Mouse (Mus musculus) neural tube, embryonic 11.5 days (tissue): Measurements from ENCODE around the gene F2. TPM values are rescaled to one million over a fixed set of nuclear protein-coding genes. Genes with fewer than 3 reads are reported as not detected.

Source experiments
- ATAC-seq: fragments of 200-750 bp; cut with Nextera tagmentation; 2 replicates; pipeline ENCODE4 v1.8.0; 2017; ENCODE audit warnings: moderate number of reproducible peaks, mild to moderate bottlenecking, moderate TSS enrichment, moderate library complexity; ENCODE audit not compliant: insufficient read depth, low FRiP score, low TSS enrichment
- DNase-seq: peaks from one replicate; pipeline ENCODE4 v3.0.0-alpha.2; 2015; ENCODE audit warnings: low spot score
- H3K27ac ChIP-seq: fragments of 300-500 bp; sonication (generic); 2 replicates; pipeline ENCODE4 v1.5.1; 2014; ENCODE audit warnings: low read depth, mild to moderate bottlenecking, low read length
- H3K27me3 ChIP-seq: fragments of 300-500 bp; sonication (generic); 2 replicates; pipeline ENCODE4 v1.6.1; 2014; ENCODE audit warnings: mild to moderate bottlenecking, low read length, mixed read lengths; ENCODE audit not compliant: control insufficient read depth, insufficient read depth
- H3K36me3 ChIP-seq: fragments of 300-500 bp; sonication (generic); 2 replicates; pipeline ENCODE4 v1.6.1; 2014; ENCODE audit warnings: mild to moderate bottlenecking, low read length, moderate library complexity, mixed read lengths; ENCODE audit not compliant: control insufficient read depth, insufficient read depth
- H3K4me1 ChIP-seq: fragments of 300-500 bp; sonication (generic); 2 replicates; pipeline ENCODE4 v1.6.1; 2014; ENCODE audit warnings: low read length, mixed read lengths; ENCODE audit not compliant: control insufficient read depth, insufficient read depth
- H3K4me2 ChIP-seq: fragments of 300-500 bp; sonication (generic); 2 replicates; pipeline ENCODE4 v1.6.1; 2014; ENCODE audit warnings: low read depth, mild to moderate bottlenecking, moderate library complexity
- H3K4me3 ChIP-seq: fragments of 300-500 bp; sonication (generic); 2 replicates; pipeline ENCODE4 v1.5.1; 2014; ENCODE audit warnings: low read depth, low read length
- H3K9ac ChIP-seq: fragments of 300-500 bp; sonication (generic); 2 replicates; pipeline ENCODE4 v1.6.1; 2014; ENCODE audit warnings: mild to moderate bottlenecking, low read length
- H3K9me3 ChIP-seq: fragments of 300-500 bp; sonication (generic); 2 replicates; pipeline ENCODE4 v1.6.1; 2016; ENCODE audit warnings: low read length; ENCODE audit not compliant: control insufficient read depth
- WGBS: fragments of 180-500 bp; shearing (Covaris S2); extraction: QIAGEN DNeasy Blood & Tissue Kit; methylation state at CpG from one replicate; pipeline ENCODE4 v1.1.7; 2014; 5-methylcytosine and 5-hydroxymethylcytosine counted together
- polyA plus RNA-seq: library from polyadenylated mRNA; unstranded; fragments of >200 nt; fragmentation: Nextera tagmentation; extraction: Ambion mirVana; gene quantifications from 2 replicates; pipeline ENCODE4 v1.2.1, GENCODE M21; 2014

Gene F2
- polyA plus RNA-seq, 1 experiment from 2014 or later, result 0.15 TPM

- DNase-seq (no peak), ATAC-seq (no peak)
- Histone ChIP-seq H3K9me3 (no peaks in the 10 kb centered on the region), H3K36me3 (peaks cover 29% of the 10 kb centered on the region), H3K4me2 (no peak overlapping the region), H3K9ac (no peak overlapping the region), H3K27me3 (no peaks in the 10 kb centered on the region), H3K4me1 (no peaks in the 10 kb centered on the region), H3K4me3 (no peak overlapping the region), H3K27ac (no peak overlapping the region)
- WGBS, result 93% methylated on average over 2 of the region's 2 CpGs
Measured at GRCm38 (mm10) chr2:91642825-91643415, 6.7 kb upstream of the F2 start.

- Histone ChIP-seq H3K27ac (no peak overlapping the region), H3K36me3 (peaks cover 2% of the 10 kb centered on the region; the same call in 1 of the 2 replicates), H3K4me3 (no peak overlapping the region), H3K9me3 (no peaks in the 10 kb centered on the region), H3K4me2 (no peak overlapping the region), H3K27me3 (no peaks in the 10 kb centered on the region), H3K9ac (no peak overlapping the region), H3K4me1 (no peaks in the 10 kb centered on the region)
- DNase-seq (no peak), ATAC-seq (no peak)
- 85% methylated on average over 6 of the region's 6 CpGs for WGBS
Measured at GRCm38 (mm10) chr2:91638931-91639330, 2.7 kb upstream of the F2 start.

- WGBS, result 82% methylated on average over 5 of the region's 5 CpGs
- no peak for DNase-seq
Measured at GRCm38 (mm10) chr2:91636727-91637338, 619 bp upstream of the F2 start.

GRCm38 (mm10) chr2:91635486-91635885, 728 bp downstream of the F2 start:
- Histone ChIP-seq H3K36me3 (no peaks in the 10 kb centered on the region), H3K27me3 (no peaks in the 10 kb centered on the region), H3K27ac (no peak overlapping the region), H3K4me2 (no peak overlapping the region), H3K4me1 (no peaks in the 10 kb centered on the region), H3K4me3 (no peak overlapping the region), H3K9me3 (no peaks in the 10 kb centered on the region), H3K9ac (no peak overlapping the region)
- no peak for DNase-seq
- no peak for ATAC-seq
- WGBS, result 87% methylated on average over 11 of the region's 11 CpGs

More at GRCm38 (mm10) chr2:91636727-91637338, 619 bp upstream of the F2 start:
- Histone ChIP-seq H3K9me3 (no peaks in the 10 kb centered on the region), H3K27me3 (no peaks in the 10 kb centered on the region), H3K4me3 (no peak overlapping the region), H3K9ac (no peak overlapping the region), H3K27ac (no peak overlapping the region), H3K4me1 (no peaks in the 10 kb centered on the region), H3K4me2 (no peak overlapping the region), H3K36me3 (no peaks in the 10 kb centered on the region)
- ATAC-seq, result no peak

- no peak overlapping the region for H3K9ac ChIP-seq
- no peaks in the 10 kb centered on the region for H3K9me3 ChIP-seq
- H3K4me2 ChIP-seq, result no peak overlapping the region
- no peaks in the 10 kb centered on the region for H3K36me3 ChIP-seq
- no peaks in the 10 kb centered on the region for H3K27me3 ChIP-seq
- DNase-seq (no peak), ATAC-seq (no peak)
- 87% methylated on average over 9 of the region's 9 CpGs for WGBS
- H3K4me3 ChIP-seq, result no peak overlapping the region
- H3K4me1 ChIP-seq, result no peaks in the 10 kb centered on the region
- H3K27ac ChIP-seq, result no peak overlapping the region
Measured at GRCm38 (mm10) chr2:91634841-91635240, 1.4 kb downstream of the F2 start.

- H3K27ac ChIP-seq, result no peak overlapping the region
- H3K9ac ChIP-seq, result no peak overlapping the region
- H3K4me2 ChIP-seq, result no peak overlapping the region
- DNase-seq, result no peak
- WGBS, result 84% methylated on average over 12 of the region's 12 CpGs
- H3K4me3 ChIP-seq, result no peak overlapping the region
- no peak for ATAC-seq
- H3K36me3 ChIP-seq, result no peaks in the 10 kb centered on the region
- no peaks in the 10 kb centered on the region for H3K4me1 ChIP-seq
- H3K27me3 ChIP-seq, result no peaks in the 10 kb centered on the region
- no peaks in the 10 kb centered on the region for H3K9me3 ChIP-seq
Measured at GRCm38 (mm10) chr2:91633334-91633977, 2.8 kb downstream of the F2 start.

- ATAC-seq (no peak), DNase-seq (no peak)
- no peak overlapping the region for H3K27ac ChIP-seq
- no peak overlapping the region for H3K9ac ChIP-seq
- no peak overlapping the region for H3K4me2 ChIP-seq
- no peaks in the 10 kb centered on the region for H3K27me3 ChIP-seq
- no peaks in the 10 kb centered on the region for H3K9me3 ChIP-seq
- no peaks in the 10 kb centered on the region for H3K4me1 ChIP-seq
- WGBS, result 90% methylated on average over 5 of the region's 5 CpGs
- no peak overlapping the region for H3K4me3 ChIP-seq
- no peaks in the 10 kb centered on the region for H3K36me3 ChIP-seq
Measured at GRCm38 (mm10) chr2:91632316-91632715, 3.9 kb downstream of the F2 start.

- no peak overlapping the region for H3K4me2 ChIP-seq
- H3K27me3 ChIP-seq, result no peaks in the 10 kb centered on the region
- no peak for DNase-seq
- H3K4me3 ChIP-seq, result no peak overlapping the region
- no peaks in the 10 kb centered on the region for H3K9me3 ChIP-seq
- no peak overlapping the region for H3K27ac ChIP-seq
- no peaks in the 10 kb centered on the region for H3K36me3 ChIP-seq
- H3K4me1 ChIP-seq, result no peaks in the 10 kb centered on the region
- ATAC-seq, result no peak
- H3K9ac ChIP-seq, result no peak overlapping the region
- WGBS, result 87% methylated on average over 5 of the region's 5 CpGs
Measured at GRCm38 (mm10) chr2:91631826-91632225, 4.4 kb downstream of the F2 start.

GRCm38 (mm10) chr2:91630384-91630783, 5.8 kb downstream of the F2 start:
- no peak for DNase-seq
- WGBS, result 94% methylated on average over 12 of the region's 12 CpGs
- Histone ChIP-seq H3K4me1 (no peaks in the 10 kb centered on the region), H3K4me3 (no peak overlapping the region), H3K27me3 (no peaks in the 10 kb centered on the region), H3K27ac (no peak overlapping the region), H3K9me3 (no peaks in the 10 kb centered on the region), H3K36me3 (no peaks in the 10 kb centered on the region), H3K4me2 (no peak overlapping the region), H3K9ac (no peak overlapping the region)
- no peak for ATAC-seq
